Mouse (Mus musculus): Measurements from ENCODE around the gene Dnah6. TPM values are rescaled to one million over a fixed set of nuclear protein-coding genes. Genes with fewer than 3 reads are reported as not detected.

Gene Dnah6
- polyA plus RNA-seq, 1 experiment from 2014 or later, result 0.32 TPM

- no peak for ATAC-seq (ENCODE audit: low FRiP score, low read depth)
- Histone ChIP-seq H3K4me2 (no peak overlapping the region), H3K9me3 (no peaks in the 10 kb centered on the region), H3K9ac (no peak overlapping the region), H3K4me1 (replicated peaks) (no peaks in the 10 kb centered on the region), H3K4me3 (no peak overlapping the region), H3K36me3 (no peaks in the 10 kb centered on the region), H3K27ac (replicated peaks) (no peak overlapping the region), H3K27me3 (no peaks in the 10 kb centered on the region)
- WGBS, result 49% methylated on average over 9 of the region's 9 CpGs
These were observed 240.3 kb downstream of the Dnah6 start for GRCm38 (mm10) chr6:72981124-72981651.

- Histone ChIP-seq H3K9me3 (no peaks in the 10 kb centered on the region), H3K4me2 (no peak overlapping the region), H3K36me3 (no peaks in the 10 kb centered on the region), H3K4me3 (no peak overlapping the region), H3K9ac (no peak overlapping the region), H3K27me3 (no peaks in the 10 kb centered on the region), H3K4me1 (replicated peaks) (no peaks in the 10 kb centered on the region), H3K27ac (replicated peaks) (no peak overlapping the region)
- 91% methylated on average over 2 of the region's 2 CpGs for WGBS
- no peak for ATAC-seq (ENCODE audit: low FRiP score, low read depth)
These were observed 244.6 kb downstream of the Dnah6 start for GRCm38 (mm10) chr6:72976866-72977265.

DNA sequence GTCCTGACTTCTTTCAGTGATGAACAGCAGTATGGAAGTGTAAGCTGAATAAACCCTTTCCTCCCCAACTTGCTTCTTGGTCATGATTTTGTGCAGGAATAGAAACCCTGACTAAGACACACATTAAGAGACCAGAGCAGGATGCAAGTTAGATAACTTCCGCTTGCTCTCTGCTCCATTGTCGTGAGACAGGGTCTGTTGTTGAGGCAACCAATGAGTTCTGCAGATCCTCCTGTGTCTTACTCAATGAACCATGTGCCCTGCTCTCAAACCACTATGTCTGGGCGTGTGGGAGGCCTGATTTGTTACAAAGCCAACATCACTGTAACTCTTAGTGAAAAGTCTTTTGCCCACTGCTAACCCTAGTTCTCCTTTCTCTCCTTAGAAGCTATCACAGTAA, 250.4 kb downstream of the Dnah6 start:
- Histone ChIP-seq H3K4me3 (no peak overlapping the region), H3K27ac (replicated peaks) (no peak overlapping the region), H3K36me3 (no peaks in the 10 kb centered on the region), H3K27me3 (no peaks in the 10 kb centered on the region), H3K9ac (no peak overlapping the region), H3K4me1 (replicated peaks) (no peaks in the 10 kb centered on the region), H3K4me2 (no peak overlapping the region), H3K9me3 (no peaks in the 10 kb centered on the region)
- ATAC-seq (ENCODE audit: low FRiP score, low read depth), result no peak
- WGBS, result 73% methylated on average over 3 of the region's 3 CpGs

GRCm38 (mm10) chr6:72969787-72970186, 251.7 kb downstream of the Dnah6 start:
- H3K9me3 ChIP-seq, result no peaks in the 10 kb centered on the region
- no peaks in the 10 kb centered on the region for H3K27me3 ChIP-seq
- no peak overlapping the region for H3K4me3 ChIP-seq
- no peak for ATAC-seq (ENCODE audit: low FRiP score, low read depth)
- H3K36me3 ChIP-seq, result no peaks in the 10 kb centered on the region
- no peak overlapping the region for H3K27ac ChIP-seq (replicated peaks)
- no peaks in the 10 kb centered on the region for H3K4me1 ChIP-seq (replicated peaks)
- WGBS, result 62% methylated on average over 3 of the region's 3 CpGs
- no peak overlapping the region for H3K4me2 ChIP-seq
- no peak overlapping the region for H3K9ac ChIP-seq

Other genes with a start within 250 kb of the Dnah6 start
- gene Suclg1, start 26.7 kb upstream of the Dnah6 start, polyA plus RNA-seq (2015; fragmentation: Nextera tagmentation; extraction: Ambion mirVana), result 132 and 135 TPM in 2 replicates
- not detected in 2 replicates for gene 4931417E11Rik, start 248.0 kb upstream of the Dnah6 start, polyA plus RNA-seq (2015; fragmentation: Nextera tagmentation; extraction: Ambion mirVana)